Mouse (Mus musculus) limb, embryonic 15.5 days (tissue): ENCODE data around the gene Epha1. TPM values are rescaled to one million over a fixed set of nuclear protein-coding genes. Genes with fewer than 3 reads are reported as not detected.

Experiments
- ATAC-seq: fragments of 200-750 bp; cut with Nextera tagmentation; 2 replicates; pipeline ENCODE4 v1.8.0; 2017; ENCODE audit warnings: low read depth, moderate TSS enrichment; ENCODE audit not compliant: insufficient number of reproducible peaks, low FRiP score, low TSS enrichment
- H3K27ac ChIP-seq: fragments of 300-500 bp; sonication (generic); 2 replicates; pipeline ENCODE4 v1.5.1; 2015; ENCODE audit warnings: moderate library complexity, mild to moderate bottlenecking, inconsistent platforms
- H3K27me3 ChIP-seq: fragments of 300-500 bp; sonication (generic); 2 replicates; pipeline ENCODE4 v1.6.1; 2015; ENCODE audit warnings: inconsistent platforms
- H3K36me3 ChIP-seq: fragments of 300-500 bp; sonication (generic); 2 replicates; pipeline ENCODE4 v1.6.1; 2015; ENCODE audit warnings: inconsistent platforms
- H3K4me1 ChIP-seq: fragments of 300-500 bp; sonication (generic); 2 replicates; pipeline ENCODE4 v1.6.1; 2015; ENCODE audit warnings: inconsistent platforms
- H3K4me2 ChIP-seq: fragments of 300-500 bp; sonication (generic); 2 replicates; pipeline ENCODE4 v1.6.1; 2015; ENCODE audit warnings: mild to moderate bottlenecking, inconsistent platforms
- H3K4me3 ChIP-seq: fragments of 300-500 bp; sonication (generic); 2 replicates; pipeline ENCODE4 v1.5.1; 2015; ENCODE audit warnings: mild to moderate bottlenecking, inconsistent platforms
- H3K9ac ChIP-seq: fragments of 300-500 bp; sonication (generic); 2 replicates; pipeline ENCODE4 v1.6.1; 2015; ENCODE audit warnings: inconsistent platforms
- H3K9me3 ChIP-seq: fragments of 300-500 bp; sonication (generic); 2 replicates; pipeline ENCODE4 v1.6.1; 2016; ENCODE audit warnings: inconsistent platforms
- WGBS: fragments of 180-500 bp; shearing (Covaris S2); methylation state at CpG from one replicate; pipeline ENCODE4 v1.1.7; 2015; 5-methylcytosine and 5-hydroxymethylcytosine counted together
- polyA plus RNA-seq: library from polyadenylated mRNA; unstranded; fragments of >200 nt; fragmentation: Nextera tagmentation; extraction: Ambion mirVana; gene quantifications from 2 replicates; pipeline ENCODE4 v1.2.1, GENCODE M21; 2015

Epha1 gene
- polyA plus RNA-seq, 1 experiment from 2014 or later: 30.1 TPM

DNA sequence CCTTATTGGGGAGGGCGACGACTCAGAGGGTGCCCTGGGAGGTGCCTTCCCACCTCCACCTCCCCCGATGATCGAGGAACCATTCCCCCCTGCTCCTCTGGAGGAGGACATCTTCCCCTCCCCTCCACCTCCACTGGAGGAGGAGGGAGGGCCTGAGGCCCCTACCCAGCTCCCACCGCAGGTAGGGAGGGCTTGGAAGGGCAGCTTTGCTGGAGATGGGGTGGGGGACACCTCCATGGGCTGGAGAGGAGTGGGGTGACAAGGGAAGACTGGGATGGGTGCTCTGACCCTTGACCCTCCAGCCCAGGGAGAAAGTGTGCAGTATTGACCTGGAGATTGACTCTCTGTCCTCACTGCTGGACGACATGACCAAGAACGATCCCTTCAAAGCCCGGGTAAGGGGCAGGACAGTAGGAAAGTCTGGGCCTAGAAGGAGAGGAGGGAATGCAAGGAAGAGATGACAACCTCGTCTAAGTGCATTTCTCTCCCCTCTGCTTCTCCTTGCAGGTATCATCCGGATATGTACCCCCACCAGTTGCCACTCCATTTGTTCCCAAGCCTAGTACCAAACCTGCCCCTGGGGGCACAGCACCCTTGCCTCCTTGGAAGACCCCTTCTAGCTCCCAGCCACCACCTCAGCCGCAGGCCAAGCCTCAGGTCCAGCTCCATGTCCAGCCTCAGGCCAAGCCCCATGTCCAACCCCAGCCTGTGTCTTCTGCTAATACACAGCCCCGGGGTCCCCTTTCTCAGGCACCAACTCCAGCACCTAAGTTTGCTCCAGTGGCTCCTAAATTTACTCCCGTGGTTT lies 21.9 kb downstream of the Epha1 start:
- Histone ChIP-seq H3K4me3 (peak overlapping the region; percentile 82), H3K27me3 (no peaks in the 10 kb centered on the region), H3K4me2 (peak overlapping the region; percentile 84), H3K9me3 (no peaks in the 10 kb centered on the region), H3K36me3 (peaks cover 34% of the 10 kb centered on the region), H3K9ac (peak overlapping the region; percentile 83), H3K4me1 (peaks cover 58% of the 10 kb centered on the region), H3K27ac (peak overlapping the region; percentile 96)
- no peak for ATAC-seq
- 37% methylated on average over 13 of the region's 13 CpGs for WGBS

DNA sequence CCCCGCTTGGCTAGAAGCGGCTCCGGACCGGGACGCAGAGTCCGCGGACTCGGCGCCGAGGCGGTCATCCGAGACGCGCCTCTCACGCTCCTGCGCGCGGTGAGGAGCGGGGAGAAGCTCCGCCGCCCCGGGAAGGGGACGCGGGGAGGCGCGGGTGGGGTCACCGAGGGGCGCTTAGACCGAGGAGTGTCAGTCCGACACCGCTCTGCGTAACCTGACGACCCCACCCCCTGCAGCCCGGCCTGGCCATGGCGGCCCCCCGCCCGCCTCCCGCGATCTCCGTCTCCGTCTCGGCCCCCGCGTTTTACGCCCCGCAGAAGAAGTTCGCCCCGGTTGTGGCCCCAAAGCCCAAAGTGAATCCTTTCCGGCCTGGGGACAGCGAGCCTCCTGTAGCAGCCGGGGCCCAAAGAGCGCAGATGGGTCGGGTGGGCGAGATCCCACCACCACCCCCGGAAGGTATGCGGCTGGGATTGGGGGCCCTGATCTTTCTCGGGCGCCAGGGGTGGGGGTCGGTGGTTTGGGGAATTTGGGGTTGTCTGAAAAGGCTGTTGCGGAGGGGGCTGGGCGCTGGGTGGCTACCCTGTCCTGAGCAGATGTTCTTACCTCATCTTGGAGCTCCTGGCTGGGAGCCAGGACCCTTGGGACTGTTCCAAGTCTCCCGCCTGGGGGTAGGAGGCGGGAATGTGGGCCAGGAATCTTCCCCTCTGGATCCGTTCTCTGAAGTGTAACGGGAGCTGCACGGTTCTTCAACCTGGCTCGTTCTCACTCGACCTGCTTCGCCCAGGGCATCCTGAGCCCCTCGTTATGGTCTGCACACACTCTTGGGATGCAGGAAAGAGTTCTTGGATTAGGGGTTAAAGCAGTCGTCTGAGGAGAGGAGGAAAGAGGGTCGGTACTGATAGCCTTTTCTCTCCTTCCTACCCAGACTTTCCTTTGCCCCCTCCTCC lies 22.8 kb downstream of the Epha1 start:
- peaks cover 27% of the 10 kb centered on the region for H3K36me3 ChIP-seq
- H3K27me3 ChIP-seq: no peaks in the 10 kb centered on the region
- H3K4me3 ChIP-seq: peak overlapping the region; percentile 82
- ATAC-seq: peak; percentile 4; the same call in 1 of the 2 replicates
- H3K9me3 ChIP-seq: no peaks in the 10 kb centered on the region
- under 1% methylated on average over 70 of the region's 72 CpGs for WGBS
- H3K4me1 ChIP-seq: peaks cover 58% of the 10 kb centered on the region
- peak overlapping the region; percentile 96 for H3K27ac ChIP-seq
- H3K4me2 ChIP-seq: peak overlapping the region; percentile 84
- peak overlapping the region; percentile 83 for H3K9ac ChIP-seq

DNA sequence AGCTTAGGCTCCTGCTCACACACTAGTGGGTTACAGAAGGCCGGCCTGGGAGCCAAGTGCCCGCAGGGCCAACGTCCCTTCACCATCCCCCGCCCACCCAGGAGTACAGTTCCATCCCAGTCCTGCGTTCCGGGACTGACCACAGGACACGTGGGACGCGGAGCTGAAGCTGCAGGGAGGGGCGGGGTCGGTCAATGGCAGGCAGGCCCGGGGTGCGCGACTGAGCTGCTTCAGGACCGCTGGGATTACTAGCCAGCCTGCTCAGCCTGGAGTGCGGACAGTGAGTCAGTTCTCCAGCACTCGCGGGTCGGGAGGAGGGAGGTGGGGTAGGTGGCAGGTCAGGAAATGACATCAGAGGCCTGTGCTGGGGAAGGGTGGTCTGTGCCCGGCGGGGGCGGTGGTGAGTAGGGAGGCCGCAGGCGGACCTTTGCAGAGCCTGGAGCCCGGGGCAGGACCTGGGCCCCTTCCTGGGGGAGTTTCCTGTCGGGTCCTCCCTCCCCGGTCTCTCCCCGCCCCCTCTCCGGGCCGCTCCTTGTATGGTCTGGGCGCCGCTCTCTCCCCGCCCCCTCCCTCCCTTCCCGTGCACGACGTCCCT lies 23.5 kb downstream of the Epha1 start, which contains the start of gene Zyx:
Gene Zyx (plus strand): TSS at position 205 of the 595 bp plus-strand sequence.
- peaks cover 52% of the 10 kb centered on the region for H3K4me1 ChIP-seq

DNA sequence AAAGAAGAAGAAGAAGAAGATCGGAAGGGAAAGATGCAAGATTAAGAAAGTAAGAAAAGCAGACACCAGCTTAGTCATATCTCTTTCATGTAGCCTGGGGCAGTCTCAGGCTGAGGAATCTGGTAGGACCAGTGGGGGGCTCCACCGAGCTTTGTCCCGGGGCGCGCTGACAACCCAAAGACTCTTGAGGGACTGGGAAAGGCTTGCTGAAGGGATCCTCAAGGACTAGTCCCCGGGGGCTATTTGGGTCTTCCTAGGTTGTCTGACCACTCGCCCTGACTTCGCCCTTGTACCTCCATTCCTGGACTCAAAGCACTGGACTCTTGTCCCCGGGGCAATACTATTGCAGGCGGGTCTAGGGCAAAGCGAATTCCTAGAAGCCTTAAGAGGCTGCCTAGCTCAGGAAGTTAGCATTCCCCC lies 24.1 kb downstream of the Epha1 start:
- 1% methylated on average over 11 of the region's 11 CpGs for WGBS
- peaks cover 21% of the 10 kb centered on the region; the same call in 1 of the 2 replicates for H3K36me3 ChIP-seq
- peak overlapping the region; percentile 83 for H3K9ac ChIP-seq
- no peaks in the 10 kb centered on the region for H3K9me3 ChIP-seq
- peak overlapping the region; percentile 84 for H3K4me2 ChIP-seq
- no peaks in the 10 kb centered on the region for H3K27me3 ChIP-seq
- no peak; the same call in 1 of the 2 replicates for ATAC-seq
- peaks cover 47% of the 10 kb centered on the region for H3K4me1 ChIP-seq
- H3K27ac ChIP-seq: peak overlapping the region; percentile 96
- peak overlapping the region; percentile 82 for H3K4me3 ChIP-seq

More for the DNA sequence above, 23.5 kb downstream of the Epha1 start, which contains the start of gene Zyx:
- peak; percentile 91 for ATAC-seq
- Histone ChIP-seq H3K4me2 (peak within 1 kb of the TSS; percentile 84), H3K9ac (peak within 1 kb of the TSS; percentile 83), H3K36me3 (peaks cover 21% of the 10 kb centered on the region; the same call in 1 of the 2 replicates), H3K27ac (peak within 1 kb of the TSS; percentile 96), H3K4me3 (peak within 1 kb of the TSS; percentile 82), H3K27me3 (no peaks in the 10 kb centered on the region), H3K9me3 (no peaks in the 10 kb centered on the region)
- under 1% methylated on average over 26 of the region's 36 CpGs for WGBS

DNA sequence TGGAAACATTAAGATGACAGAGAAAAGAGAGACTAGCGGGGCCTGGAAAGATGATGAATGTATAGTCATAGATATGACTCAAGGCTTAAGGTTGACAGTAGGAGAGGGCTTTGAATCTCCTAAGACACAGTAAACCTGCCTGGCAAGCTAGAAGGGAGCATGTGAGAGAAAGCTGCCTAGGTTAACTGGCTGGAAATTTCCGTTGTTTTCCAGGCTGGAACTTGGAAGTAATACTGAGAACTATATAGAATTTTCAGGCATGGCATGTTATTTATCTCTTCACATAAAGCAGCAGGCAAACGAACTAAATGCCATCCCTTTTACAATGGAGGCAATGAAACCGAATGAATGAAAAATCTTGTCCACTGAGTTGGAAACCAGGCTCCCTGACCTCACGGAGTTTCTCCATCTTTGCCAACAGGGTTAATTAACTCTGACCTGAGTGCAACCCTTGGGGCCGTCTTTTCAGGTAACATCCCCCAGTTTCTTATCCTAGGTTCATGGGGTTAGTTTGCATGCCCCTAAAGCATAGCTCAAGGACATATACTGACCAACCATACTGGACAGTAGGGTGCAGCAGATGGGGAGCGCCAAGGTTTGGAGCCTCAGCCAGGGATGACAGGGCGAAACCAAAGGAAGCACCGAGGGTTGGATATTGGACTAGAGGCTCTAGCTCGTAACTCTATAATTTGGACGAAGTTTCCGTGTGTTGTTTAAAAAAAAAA lies 24.6 kb downstream of the Epha1 start:
- no peak for ATAC-seq

DNA sequence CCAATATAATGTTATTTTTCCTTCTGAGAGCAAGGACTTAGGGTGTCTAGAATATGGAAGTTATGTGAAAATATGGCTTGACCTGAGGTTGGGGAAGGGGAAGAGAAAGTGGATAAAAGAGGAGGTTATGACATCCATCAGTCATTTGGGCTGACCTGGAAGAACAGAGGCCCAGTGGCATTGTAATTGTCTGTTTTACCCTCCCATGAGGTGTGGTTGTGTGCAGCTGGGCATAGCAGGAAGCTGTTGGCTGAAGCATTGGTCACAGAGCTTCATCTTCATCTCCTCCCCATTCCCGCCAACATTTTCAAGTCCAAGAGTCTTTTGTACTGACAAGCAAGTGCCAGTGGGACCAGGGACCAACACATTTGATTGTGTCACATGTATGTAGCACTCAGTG lies 28.8 kb downstream of the Epha1 start:
- WGBS: 75% methylated on average over 1 of the region's 1 CpGs
- Histone ChIP-seq H3K9me3 (no peaks in the 10 kb centered on the region), H3K4me3 (no peak overlapping the region), H3K27me3 (no peaks in the 10 kb centered on the region), H3K27ac (no peak overlapping the region), H3K9ac (no peak overlapping the region), H3K36me3 (no peaks in the 10 kb centered on the region), H3K4me1 (peaks cover 12% of the 10 kb centered on the region; the same call in 1 of the 2 replicates), H3K4me2 (no peak overlapping the region)
- no peak for ATAC-seq

More for the DNA sequence above, 24.6 kb downstream of the Epha1 start:
- peak overlapping the region; percentile 82 for H3K4me3 ChIP-seq
- H3K36me3 ChIP-seq: peaks cover 19% of the 10 kb centered on the region; the same call in 1 of the 2 replicates
- no peak overlapping the region for H3K9ac ChIP-seq
- H3K4me1 ChIP-seq: peaks cover 41% of the 10 kb centered on the region
- H3K27ac ChIP-seq: peak overlapping the region; percentile 7; the same call in 1 of the 2 replicates
- no peaks in the 10 kb centered on the region for H3K27me3 ChIP-seq
- peak overlapping the region; percentile 84 for H3K4me2 ChIP-seq
- H3K9me3 ChIP-seq: no peaks in the 10 kb centered on the region
- WGBS: 37% methylated on average over 12 of the region's 12 CpGs

DNA sequence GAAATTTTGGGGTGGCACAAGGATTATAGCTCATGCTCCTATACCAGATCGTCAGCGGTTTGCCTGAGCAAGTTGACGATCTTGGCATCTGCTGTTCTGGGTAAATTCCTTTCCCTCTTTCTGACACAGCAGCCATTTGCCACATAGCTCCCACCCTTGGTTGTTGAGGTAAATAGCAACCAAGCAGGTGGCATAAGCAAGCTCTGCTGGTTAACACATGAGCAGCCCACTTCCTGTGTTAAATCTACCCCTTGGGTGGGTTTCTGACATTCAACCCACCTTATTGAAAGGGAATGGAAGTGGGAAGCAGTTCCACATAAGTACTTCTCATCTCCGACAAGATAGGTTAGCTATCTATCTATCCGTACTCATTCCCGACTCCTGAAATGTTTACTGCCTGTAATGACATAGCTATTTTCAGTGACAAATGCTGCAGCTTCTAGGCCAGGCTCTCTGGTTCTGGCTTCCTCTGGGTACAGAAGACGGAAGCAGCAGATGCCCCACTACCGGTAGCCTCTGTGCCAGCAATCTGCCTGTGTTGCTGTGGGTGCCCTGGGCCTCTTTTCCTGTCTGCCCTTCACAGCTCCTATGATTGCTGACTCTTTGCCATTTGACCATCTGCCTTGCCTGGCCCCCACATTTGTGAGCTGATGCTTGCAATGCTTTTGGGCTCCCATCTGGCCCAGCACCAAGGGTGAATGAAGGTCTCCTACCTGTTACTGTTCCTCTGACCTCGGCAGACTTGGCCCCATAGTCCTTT lies 29.5 kb downstream of the Epha1 start:
- no peaks in the 10 kb centered on the region for H3K27me3 ChIP-seq
- H3K36me3 ChIP-seq: no peaks in the 10 kb centered on the region
- no peak overlapping the region for H3K4me3 ChIP-seq
- H3K9me3 ChIP-seq: no peaks in the 10 kb centered on the region
- peaks cover 6% of the 10 kb centered on the region; the same call in 1 of the 2 replicates for H3K4me1 ChIP-seq
- H3K9ac ChIP-seq: no peak overlapping the region
- H3K27ac ChIP-seq: no peak overlapping the region
- no peak overlapping the region for H3K4me2 ChIP-seq
- 76% methylated on average over 9 of the region's 9 CpGs for WGBS
- ATAC-seq: no peak

DNA sequence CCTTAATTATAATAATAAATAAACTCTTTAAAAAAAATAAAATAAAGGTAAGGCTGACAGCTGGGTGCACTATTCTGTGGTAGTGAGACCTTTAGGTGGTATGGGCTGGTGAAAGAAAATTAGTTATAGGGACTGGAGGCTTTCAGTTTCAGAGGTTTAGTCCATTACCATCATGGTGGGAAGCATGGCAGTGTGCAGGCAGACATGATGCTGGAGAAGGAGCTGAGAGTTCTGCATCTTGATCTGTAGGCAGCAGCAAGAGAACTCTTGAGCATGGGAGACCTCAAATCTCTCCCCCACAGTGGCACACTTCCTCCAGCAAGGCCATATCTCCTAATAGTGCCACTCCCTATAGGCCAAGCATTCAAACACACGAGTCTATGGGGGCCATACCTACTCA lies 30.9 kb downstream of the Epha1 start:
- H3K4me1 ChIP-seq: no peaks in the 10 kb centered on the region
- H3K4me3 ChIP-seq: no peak overlapping the region
- H3K4me2 ChIP-seq: no peak overlapping the region
- 80% methylated on average over 1 of the region's 1 CpGs for WGBS
- H3K9ac ChIP-seq: no peak overlapping the region
- H3K36me3 ChIP-seq: no peaks in the 10 kb centered on the region
- no peaks in the 10 kb centered on the region for H3K27me3 ChIP-seq
- H3K9me3 ChIP-seq: no peaks in the 10 kb centered on the region
- ATAC-seq: no peak
- H3K27ac ChIP-seq: no peak overlapping the region

DNA sequence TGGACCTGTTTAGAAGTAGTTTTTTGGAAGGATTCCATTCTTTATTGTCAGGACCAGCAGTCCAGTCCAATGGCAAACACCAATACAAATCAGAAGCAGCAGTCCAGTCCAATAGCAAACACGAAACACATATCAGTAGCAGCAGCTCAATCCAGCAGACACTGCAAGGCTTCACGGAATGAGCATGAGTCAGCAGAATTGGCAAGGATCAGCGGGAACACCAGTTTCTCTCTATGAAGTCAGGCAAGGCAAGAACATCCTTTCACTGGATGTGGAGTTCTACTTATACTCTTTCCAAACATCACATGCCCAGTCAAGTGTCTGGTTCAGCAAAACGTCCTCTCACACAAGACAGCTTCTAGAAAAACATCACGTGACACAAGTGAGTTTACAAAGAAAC lies 33.1 kb downstream of the Epha1 start:
- H3K4me2 ChIP-seq: no peak overlapping the region
- no peak overlapping the region for H3K4me3 ChIP-seq
- WGBS: 77% methylated on average over 5 of the region's 5 CpGs

DNA sequence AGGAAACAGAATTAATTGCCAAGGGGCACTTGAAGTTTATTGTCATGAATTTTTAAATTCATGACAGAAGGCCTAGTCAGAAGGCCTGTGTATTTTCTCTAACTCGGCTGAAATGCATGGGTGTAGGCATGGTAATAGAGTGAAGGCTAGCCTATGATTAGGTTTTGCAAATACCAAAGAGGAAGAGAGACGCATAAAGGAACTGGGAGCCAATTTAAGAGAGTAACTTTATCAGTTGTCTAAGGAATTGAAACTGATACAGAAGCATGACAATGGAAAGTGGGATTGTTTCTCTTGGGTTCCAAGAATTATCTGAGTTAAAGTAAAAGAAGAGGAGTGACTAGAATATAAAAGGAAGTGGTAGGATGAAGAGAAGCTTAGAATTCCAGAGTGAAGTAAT lies 33.9 kb downstream of the Epha1 start:
- H3K36me3 ChIP-seq: no peaks in the 10 kb centered on the region
- H3K9ac ChIP-seq: no peak overlapping the region
- H3K27ac ChIP-seq: no peak overlapping the region
- no peak overlapping the region for H3K4me2 ChIP-seq
- no peak overlapping the region for H3K4me3 ChIP-seq
- no peaks in the 10 kb centered on the region for H3K9me3 ChIP-seq
- no peak for ATAC-seq
- H3K27me3 ChIP-seq: no peaks in the 10 kb centered on the region
- 78% methylated on average over 2 of the region's 2 CpGs for WGBS
- no peaks in the 10 kb centered on the region for H3K4me1 ChIP-seq

More for the DNA sequence above, 33.1 kb downstream of the Epha1 start:
- Histone ChIP-seq H3K9me3 (no peaks in the 10 kb centered on the region), H3K4me1 (no peaks in the 10 kb centered on the region), H3K27ac (no peak overlapping the region), H3K36me3 (no peaks in the 10 kb centered on the region), H3K27me3 (no peaks in the 10 kb centered on the region), H3K9ac (no peak overlapping the region)
- ATAC-seq: no peak
